Mouse (Mus musculus) lung, postnatal 4 days (tissue): ENCODE results near the gene Hip1.
"Not testable (repeated sequence)": the region's sequence is repeated elsewhere in the genome, so short reads cannot be mapped to it uniquely, and the experiment has no call there.

Source experiments
- DNase-seq, 2 experiments: peaks; one replicate each; pipeline ENCODE4 v3.0.0; 2021

The Hip1 gene

DNA sequence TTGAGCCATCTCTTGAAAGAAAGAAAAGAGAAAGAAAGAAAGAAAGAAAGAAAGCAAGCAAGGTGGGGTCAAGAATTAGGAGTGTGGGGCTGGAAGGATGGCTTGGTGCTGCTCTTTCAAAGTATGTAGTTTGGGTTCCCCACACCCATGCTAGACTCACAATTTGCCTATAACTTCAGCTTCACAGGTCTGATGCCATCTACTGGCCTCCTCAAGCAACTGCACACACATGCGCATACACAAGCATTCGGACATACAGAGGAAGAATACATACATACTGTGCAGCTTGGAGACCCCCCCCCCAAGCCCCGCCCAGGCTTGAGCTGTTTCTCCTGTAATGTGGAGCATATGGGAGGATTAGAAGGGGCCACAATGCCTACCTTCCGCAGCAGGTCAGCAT is 111.1 kb downstream of the Hip1 start:
- DNase-seq = no peak

DNA sequence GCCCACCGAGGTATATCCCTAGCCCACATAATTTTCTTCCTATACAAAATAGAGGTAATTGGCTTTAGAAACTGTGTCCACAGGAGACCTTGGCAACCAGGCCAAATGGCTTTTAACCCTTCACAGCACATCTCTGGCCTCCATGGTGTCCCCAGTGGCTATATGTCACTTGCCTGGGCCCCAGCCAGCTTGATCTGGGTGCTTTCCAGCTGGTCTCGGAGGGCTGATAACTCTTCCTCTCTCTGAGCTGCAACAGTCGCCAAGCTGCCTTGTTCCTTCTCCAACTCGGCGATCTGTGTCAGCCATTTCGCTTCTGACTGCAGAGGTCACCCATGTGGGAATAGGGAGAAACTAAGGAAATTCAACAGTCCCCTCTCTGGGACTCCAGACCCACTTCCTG is 113.8 kb downstream of the Hip1 start:
- DNase-seq = no peak

GRCm38 (mm10) chr5:135428786-135429185 is 116.1 kb downstream of the Hip1 start:
- DNase-seq = no peak

DNA sequence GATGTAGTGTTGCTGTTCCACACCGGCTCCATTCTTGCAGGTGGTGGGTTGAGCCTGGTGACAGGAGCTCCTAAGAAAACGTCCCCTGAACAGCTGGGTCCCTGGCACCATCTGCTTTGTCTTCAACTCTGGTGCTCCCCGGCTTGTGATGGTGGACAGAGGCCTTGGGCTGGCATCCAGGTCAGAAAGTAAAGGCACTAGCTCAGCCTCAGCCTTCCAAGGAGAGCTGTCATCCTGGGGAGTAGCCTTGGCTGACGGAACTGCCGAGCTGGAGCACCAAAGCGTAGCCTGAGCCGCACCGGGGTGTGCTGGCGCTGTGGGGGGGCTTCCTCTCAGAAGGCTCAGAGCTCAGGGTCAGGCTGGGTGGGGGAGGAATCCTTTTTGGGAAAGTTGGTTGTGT is 134.7 kb downstream of the Hip1 start:
- no peak for DNase-seq

DNA sequence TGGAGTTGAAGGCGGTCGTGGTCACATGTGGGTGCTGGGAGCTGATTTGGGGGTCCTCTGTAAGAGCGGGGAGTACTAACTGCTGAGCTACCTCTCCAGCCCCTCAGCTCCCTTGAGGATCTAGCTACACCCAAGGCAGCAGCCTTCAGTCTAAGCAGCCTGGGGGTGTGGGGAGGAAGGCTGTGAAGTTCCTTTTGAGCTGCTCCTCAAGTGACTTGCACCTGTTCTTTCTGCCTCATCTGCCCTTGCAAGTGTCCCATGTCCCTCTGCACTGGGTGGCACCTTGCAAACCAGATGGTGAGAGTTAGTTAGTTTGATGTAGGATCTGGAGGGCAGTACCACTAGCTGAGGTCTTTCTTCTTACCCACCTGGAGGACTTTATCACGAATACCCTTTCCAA is 136.8 kb downstream of the Hip1 start:
- no peak for DNase-seq

DNA sequence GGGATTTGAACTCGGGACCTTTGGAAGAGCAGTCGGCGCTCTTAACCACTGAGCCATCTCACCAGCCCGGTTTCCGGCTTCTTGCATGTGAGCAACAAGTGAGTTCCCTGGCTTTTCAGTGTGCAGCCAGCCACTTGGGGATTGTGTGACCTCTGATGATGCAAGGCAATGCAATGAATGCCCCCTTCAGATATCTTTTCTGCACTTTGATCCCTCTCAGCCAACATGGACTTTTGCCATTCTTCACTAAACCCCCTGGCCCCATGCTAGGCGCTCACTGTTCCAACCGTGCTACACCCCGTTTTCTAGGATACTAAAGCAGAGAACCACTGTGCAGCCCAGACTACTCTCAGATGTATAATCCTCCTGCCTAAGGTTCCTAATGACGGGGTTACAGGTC is 139.5 kb downstream of the Hip1 start:
- DNase-seq = no peak

GRCm38 (mm10) chr5:135404623-135405022 is 140.3 kb downstream of the Hip1 start:
- peak in 1 of 2 experiments; percentile 19 for DNase-seq

- DNase-seq = peak; percentile 67 to 85
These were observed 144.7 kb downstream of the Hip1 start for GRCm38 (mm10) chr5:135400244-135400643.

DNA sequence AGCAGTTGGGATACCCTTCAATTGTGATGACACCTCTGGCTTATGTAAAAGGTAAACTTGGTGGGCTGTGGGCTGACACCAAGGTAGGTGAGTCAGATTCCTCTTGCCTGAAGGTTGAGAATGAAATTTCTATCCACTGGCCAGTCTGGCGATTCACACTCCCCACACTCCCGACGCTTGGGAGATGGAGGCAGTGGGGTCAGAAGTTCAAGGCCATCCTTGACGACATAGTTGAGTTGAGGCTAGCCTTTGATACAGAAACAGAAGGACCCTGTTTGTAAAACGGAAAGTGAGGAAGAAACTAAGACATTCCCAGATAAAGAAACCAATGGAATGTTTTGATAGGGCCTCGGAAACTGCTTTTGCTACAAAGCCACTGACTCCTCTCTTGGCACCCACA is 145.5 kb downstream of the Hip1 start:
- no peak for DNase-seq

GRCm38 (mm10) chr5:135395826-135396225 is 149.1 kb downstream of the Hip1 start:
- peak in 1 of 2 experiments; percentile 49 for DNase-seq

DNA sequence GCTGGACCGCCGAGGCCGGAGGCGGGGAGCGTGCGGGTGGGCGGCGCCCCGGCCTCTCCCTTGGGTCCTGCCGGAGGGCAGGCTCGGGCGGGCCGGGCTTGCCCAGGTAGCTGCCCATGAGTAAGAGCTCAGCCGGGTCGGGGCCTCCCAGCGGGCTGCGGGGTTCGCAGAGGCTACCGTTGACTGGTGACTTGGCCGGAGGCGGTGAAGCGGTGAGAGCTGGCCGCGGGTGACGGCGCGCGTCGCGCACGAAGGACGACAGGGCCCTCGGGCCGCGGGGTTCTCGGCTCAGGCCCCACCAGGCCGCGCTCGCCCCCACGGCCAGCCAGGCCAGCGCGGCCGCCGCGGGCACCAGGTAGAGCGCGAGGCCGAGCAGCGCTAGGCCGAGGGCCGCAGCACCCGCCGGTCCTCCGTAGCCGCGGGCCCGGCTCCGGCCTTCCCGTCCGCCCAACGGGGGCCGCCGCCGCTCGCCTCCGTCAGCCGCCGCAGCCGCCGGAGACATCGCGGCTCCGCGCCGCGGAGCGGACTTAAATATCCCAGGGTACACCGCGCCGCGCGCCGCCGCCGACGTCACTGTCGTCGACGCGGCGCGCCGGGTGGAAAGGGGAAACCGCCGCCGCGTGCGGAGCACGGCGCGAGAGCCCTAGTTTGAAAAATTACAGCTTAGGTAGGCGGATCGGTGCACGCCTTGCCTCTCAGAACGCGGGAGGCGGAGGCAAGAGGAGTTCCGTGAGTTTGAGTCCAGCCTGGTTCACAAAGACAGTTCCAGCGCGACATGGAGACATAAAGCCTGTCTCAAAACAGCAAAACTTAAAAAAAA is 150.7 kb downstream of the Hip1 start, which contains the start of gene Pom121:
TSS of gene Pom121 (minus strand) at position 543 of the 820 bp plus-strand sequence.
- peak; percentile 89 for DNase-seq

- no peak for DNase-seq
These were observed 161.1 kb downstream of the Hip1 start for GRCm38 (mm10) chr5:135383771-135384170.

- no peak for DNase-seq
These were observed 162.2 kb downstream of the Hip1 start for GRCm38 (mm10) chr5:135382746-135383145.

DNA sequence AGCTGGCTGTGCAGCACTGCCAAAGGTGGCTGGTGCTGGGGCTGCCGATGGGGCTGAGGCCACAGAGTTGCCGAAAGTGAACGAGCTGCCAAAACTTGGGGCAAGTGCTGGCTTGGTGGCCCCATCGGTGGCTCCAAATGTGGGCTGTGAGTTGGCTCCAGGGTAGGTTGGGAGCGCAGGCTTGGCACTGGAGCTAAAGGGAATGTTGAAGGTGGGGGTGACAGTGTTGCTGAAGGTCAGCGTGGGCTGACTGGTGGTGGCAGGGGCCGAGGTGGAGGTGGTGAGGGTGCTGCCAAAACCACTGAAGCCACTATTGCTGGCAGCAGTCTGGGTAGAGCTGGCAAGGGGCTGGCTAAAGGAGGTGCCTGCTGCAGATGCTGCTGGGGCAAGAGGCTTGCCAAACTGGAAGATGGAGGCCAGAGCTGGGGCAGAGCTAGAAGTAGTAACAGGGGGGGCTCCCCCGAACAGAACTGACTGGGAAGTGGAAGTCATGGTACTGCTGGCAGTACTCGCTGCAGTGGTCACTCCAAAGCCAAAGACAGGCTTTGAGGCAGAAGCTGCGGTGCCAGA is 163.5 kb downstream of the Hip1 start:
- no peak for DNase-seq

DNA sequence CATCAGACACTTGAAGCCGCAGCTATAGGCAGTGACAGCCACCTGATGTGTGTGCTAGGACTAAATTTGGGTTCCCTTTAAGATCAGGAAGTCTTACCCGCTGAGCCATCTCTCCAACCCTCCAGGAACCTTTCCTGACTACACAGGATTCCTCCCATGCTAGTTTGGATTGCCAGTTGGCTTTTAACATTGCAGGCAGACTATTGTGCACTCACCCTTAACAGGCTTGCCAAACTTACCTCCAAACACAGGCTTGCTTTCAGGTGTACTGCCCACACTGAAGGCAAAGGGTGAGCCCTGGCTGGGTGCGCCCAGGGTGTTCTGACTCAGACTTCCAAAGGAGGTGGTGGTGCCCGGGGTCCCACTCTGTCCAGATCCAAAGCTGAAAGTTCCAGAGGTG is 164.2 kb downstream of the Hip1 start:
- no peak for DNase-seq

- no peak for DNase-seq
These were observed 168.6 kb downstream of the Hip1 start for GRCm38 (mm10) chr5:135376341-135376740.

GRCm38 (mm10) chr5:135375167-135375566 is 169.8 kb downstream of the Hip1 start:
- DNase-seq = peak; percentile 58 to 70

GRCm38 (mm10) chr5:135373601-135374000 is 171.3 kb downstream of the Hip1 start:
- no peak for DNase-seq

DNA sequence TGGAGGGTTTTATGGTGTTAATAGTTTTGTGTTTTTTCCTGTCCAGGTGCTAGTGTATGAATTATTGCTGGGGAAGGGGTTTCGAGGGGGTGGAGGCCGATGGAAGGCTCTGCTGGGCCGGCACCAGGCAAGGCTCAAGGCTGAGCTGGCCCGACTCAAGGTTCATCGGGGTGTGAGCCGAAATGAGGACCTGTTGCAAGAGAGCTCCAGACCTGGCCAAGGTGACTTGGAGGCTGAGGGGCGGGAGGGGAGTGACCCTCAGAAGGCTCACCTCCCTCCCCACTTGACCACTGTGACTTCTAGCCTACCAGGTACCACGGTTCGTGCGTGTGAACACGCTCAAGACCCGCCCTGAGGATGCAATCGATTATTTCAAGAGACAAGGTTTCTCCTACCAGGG is 173.7 kb downstream of the Hip1 start:
- no peak for DNase-seq

- peak; percentile 96 for DNase-seq
These were observed 174.9 kb downstream of the Hip1 start, which contains the start of gene Nsun5 for GRCm38 (mm10) chr5:135369787-135370654. Gene Nsun5 (plus strand): TSS chr5:135369953.

DNA sequence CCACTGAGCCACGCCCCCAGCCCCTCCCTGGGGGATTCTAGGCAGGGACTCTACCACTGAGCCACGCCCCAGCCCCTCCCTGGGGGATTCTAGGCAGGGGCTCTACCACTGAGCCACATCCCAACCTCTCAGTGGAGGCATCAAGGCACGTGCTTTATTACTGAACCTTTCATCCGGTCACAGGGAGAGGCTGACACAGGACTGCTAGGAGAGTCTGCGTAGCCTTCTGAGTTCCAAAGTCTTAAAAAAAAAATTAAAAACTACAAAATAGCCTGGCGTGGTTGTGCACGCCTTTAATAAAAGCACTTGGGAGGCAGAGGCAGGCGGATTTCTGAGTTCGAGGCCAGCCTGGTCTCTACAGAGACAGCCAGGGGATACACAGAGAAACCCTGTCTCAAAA is 175.7 kb downstream of the Hip1 start:
- DNase-seq = not testable (repeated sequence)

DNA sequence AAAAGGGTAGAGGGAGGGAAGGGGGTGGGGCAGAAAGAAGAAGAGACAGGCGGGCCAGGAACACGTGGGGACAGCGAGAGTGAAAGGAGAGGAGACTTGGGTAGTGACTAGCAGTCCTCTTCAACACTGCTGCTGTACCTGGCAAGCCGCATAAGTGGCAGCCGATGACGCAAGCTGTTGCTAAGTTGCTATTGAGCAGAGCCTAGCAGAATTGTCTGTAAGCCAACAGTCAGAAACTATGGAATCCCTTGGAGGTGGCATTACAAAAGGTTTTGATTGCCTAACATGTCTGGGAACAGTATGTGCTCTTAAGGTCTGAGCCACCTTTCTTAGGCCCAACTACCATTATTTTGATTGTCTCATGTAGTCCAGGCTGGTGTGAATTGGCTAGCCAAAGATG is 176.6 kb downstream of the Hip1 start:
- peak in 1 of 2 experiments; percentile 31 for DNase-seq

DNA sequence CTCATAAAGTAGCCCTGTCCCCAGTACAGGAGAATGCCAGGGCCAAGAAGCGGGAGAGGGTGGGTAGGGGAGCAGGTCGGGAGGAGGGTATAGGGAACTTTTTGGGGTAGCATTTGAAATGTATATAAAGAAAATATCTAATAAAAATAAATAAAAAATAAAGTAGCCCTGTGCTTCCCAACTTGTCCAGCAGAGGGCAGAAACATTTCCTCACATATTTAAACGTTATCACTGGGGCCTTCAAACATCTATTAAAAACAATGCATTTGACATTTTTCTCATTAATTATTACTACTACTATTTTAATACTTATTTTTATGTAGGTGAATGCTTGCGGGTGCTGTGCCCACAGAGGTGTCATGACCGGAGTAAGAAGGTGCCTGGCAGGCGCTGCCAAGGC is 177.1 kb downstream of the Hip1 start:
- DNase-seq = no peak
